Mouse (Mus musculus): ENCODE measurements around the gene Ppm1e.

GRCm38 (mm10) chr11:87270958-87271357, 87.9 kb downstream of the Ppm1e start:
- TF ChIP-seq POLR2A (IDR thresholded peaks at IDR 0.05; ENCODE audit: borderline replicate concordance, extremely low read depth, insufficient read depth, insufficient read length, poor library complexity, severe bottlenecking) (no peak), CTCF (IDR thresholded peaks at IDR 0.05; ENCODE audit: borderline replicate concordance, extremely low read depth, insufficient read depth, insufficient read length) (no peak)
